8 mouse cellular contexts compared by ENCODE assay signal in the genomic region with DNA sequence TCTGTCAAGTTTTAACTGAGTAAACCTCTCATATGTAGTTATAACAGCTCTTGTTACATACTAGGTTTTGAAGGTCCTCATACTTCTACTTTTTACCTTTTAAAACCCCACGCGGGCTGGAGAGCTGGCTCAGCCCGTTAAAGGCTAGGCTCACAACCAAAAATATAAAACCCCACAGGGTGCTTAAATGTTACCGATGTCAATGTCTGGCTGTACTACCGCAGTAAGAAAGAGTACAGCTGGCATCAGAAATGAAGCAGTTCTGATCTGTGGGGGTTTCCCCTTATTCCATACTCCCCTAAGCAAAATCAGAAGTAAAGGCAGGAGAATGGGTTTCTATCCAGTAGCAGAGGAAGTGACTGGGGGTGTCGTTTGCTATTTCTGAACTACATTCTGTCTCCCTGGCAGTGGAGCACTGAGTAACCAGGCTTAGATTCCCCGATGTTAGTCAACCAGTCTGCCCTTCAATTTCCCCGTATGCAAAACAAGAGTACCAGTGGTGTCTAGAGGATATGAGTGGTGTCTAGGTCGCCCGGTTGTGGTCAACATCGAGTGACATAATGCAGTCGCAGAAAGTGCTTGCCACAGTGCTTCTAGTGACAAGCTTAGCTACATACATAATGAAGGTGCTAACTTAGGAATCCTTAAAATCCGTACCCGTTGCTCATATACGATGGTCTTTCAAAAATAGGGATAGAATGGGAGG. TPM values are rescaled to one million over a fixed set of nuclear protein-coding genes. Genes with fewer than 3 reads are reported as not detected.
DNase-seq lines count a peak whose midpoint lies in the region; ATAC-seq and TF ChIP-seq lines count a peak whose summit lies in the region.

No protein-coding gene starts in this region.

- H3K9ac ChIP-seq in heart, adult 2 months (ENCODE audit: low read depth, low read length), result peak overlapping the region; percentile 89
- H3K9ac ChIP-seq in lung, embryonic 15.5 days, result peak overlapping the region; percentile 84

- peak overlapping the region; percentile 85 for H3K27ac ChIP-seq in heart, adult 2 months
- H3K27ac ChIP-seq in kidney, adult 2 months (ENCODE audit: insufficient read depth, low read depth, low read length), result no peak overlapping the region
- H3K27ac ChIP-seq in lung, embryonic 15.5 days, result no peak overlapping the region
- peak overlapping the region; percentile 21; the same call in 1 of the 2 replicates for H3K27ac ChIP-seq in olfactory bulb, adult 2 months (ENCODE audit: insufficient read depth, low read depth, low read length)

- peak overlapping the region; percentile 97 for H3K4me3 ChIP-seq in heart, adult 2 months
- H3K4me3 ChIP-seq in kidney, adult 2 months (ENCODE audit: insufficient read depth, low read depth, low read length), result peak overlapping the region; percentile 95
- H3K4me3 ChIP-seq in lung, embryonic 15.5 days, result peak overlapping the region; percentile 95
- H3K4me3 ChIP-seq in olfactory bulb, adult 2 months (ENCODE audit: insufficient read depth, low read depth, low read length), result peak overlapping the region; percentile 98

- H3K4me2 ChIP-seq in lung, embryonic 15.5 days, result peak overlapping the region; percentile 97

- H3K36me3 ChIP-seq in heart, adult 2 months (ENCODE audit: control insufficient read depth, insufficient read depth, low read length), result peaks cover 18% of the 10 kb centered on the region
- no peaks in the 10 kb centered on the region for H3K36me3 ChIP-seq in kidney, adult 2 months (ENCODE audit: control insufficient read depth, insufficient read depth, low read length)
- no peaks in the 10 kb centered on the region for H3K36me3 ChIP-seq in lung, embryonic 15.5 days

- H3K79me2 ChIP-seq in heart, adult 2 months (replicated peaks; ENCODE audit: control insufficient read depth, insufficient read depth, low read length), result no peaks in the 10 kb centered on the region

- intact Hi-C loops in heart, postnatal 25 days (cut with DNase I), result loop anchor here (5.0 kb wide), 1 partner anchor 33 kb away; no protein-coding TSS in a partner anchor
- intact Hi-C loops in heart, adult 2 months (cut with DNase I), result loop anchor here (5.0 kb wide), 1 partner anchor 102 kb away; no protein-coding TSS in a partner anchor

- TF ChIP-seq CTCF in heart, adult 2 months (IDR thresholded peaks at IDR 0.05), result no peak
- TF ChIP-seq CTCF in kidney, adult 2 months (conservative IDR thresholded peaks at IDR 0.05; ENCODE audit: insufficient read depth, insufficient read length, low read depth, low read length), result no peak
- no peak for TF ChIP-seq CTCF in olfactory bulb, adult 2 months (IDR thresholded peaks at IDR 0.05; ENCODE audit: insufficient read depth, low read depth, low read length)

- 3% methylated on average over 15 of the region's 15 CpGs for WGBS in heart, adult 2 months
- WGBS in kidney, adult 2 months, result 5% methylated on average over 15 of the region's 15 CpGs
- WGBS in lung, embryonic 15.5 days, result 21% methylated on average over 15 of the region's 15 CpGs
- WGBS in olfactory bulb, adult 2 months, result 4% methylated on average over 15 of the region's 15 CpGs

- H3K27me3 ChIP-seq in heart, adult 2 months (ENCODE audit: control insufficient read depth, insufficient read depth, low read length), result no peaks in the 10 kb centered on the region
- H3K27me3 ChIP-seq in kidney, adult 2 months (replicated peaks; ENCODE audit: control insufficient read depth, insufficient read depth, low read length), result no peaks in the 10 kb centered on the region
- H3K27me3 ChIP-seq in lung, embryonic 15.5 days, result no peaks in the 10 kb centered on the region

- no peaks in the 10 kb centered on the region for H3K9me3 ChIP-seq in lung, embryonic 15.5 days

- peak; percentile 91 for DNase-seq in heart, adult 11 months
- no peak for DNase-seq in heart, postnatal 25 days (ENCODE audit: low spot score)
- DNase-seq in T-cell, adult 2 months (ENCODE audit: low spot score), result peak; percentile 72
- peak; percentile 39 to 40 for DNase-seq in heart, adult 2 months
- peak; percentile 43 for DNase-seq in kidney, adult 2 months
- DNase-seq in embryo, embryonic 9.5 days (ENCODE audit: extremely low spot score), result no peak

- TF ChIP-seq POLR2A in heart, adult 2 months (IDR thresholded peaks at IDR 0.05; ENCODE audit: insufficient read depth, low read depth, low read length), result no peak
- no peak for TF ChIP-seq POLR2A in kidney, adult 2 months (IDR thresholded peaks at IDR 0.05; ENCODE audit: low read depth, low read length)
- TF ChIP-seq POLR2A in olfactory bulb, adult 2 months (IDR thresholded peaks at IDR 0.05; ENCODE audit: insufficient read depth, low read depth, low read length), result no peak

- peaks cover 2% of the 10 kb centered on the region for H3K4me1 ChIP-seq in heart, adult 2 months (ENCODE audit: control insufficient read depth, insufficient read depth, low read length)
- peaks cover 3% of the 10 kb centered on the region; the same call in 1 of the 2 replicates for H3K4me1 ChIP-seq in kidney, adult 2 months (ENCODE audit: control insufficient read depth, insufficient read depth, low read length)
- peaks cover 37% of the 10 kb centered on the region for H3K4me1 ChIP-seq in lung, embryonic 15.5 days
- H3K4me1 ChIP-seq in olfactory bulb, adult 2 months (ENCODE audit: control insufficient read depth, insufficient read depth, low read length), result peaks cover 6% of the 10 kb centered on the region; the same call in 1 of the 2 replicates

- ATAC-seq in lung, embryonic 15.5 days (ENCODE audit: borderline replicate concordance, extremely low read depth, low FRiP score, low TSS enrichment), result no peak

- TF ChIP-seq EP300 in heart, adult 2 months (IDR thresholded peaks at IDR 0.05; ENCODE audit: insufficient read depth, low read depth, low read length), result no peak

RNA-seq across cellular contexts. Expression of a gene that starts 1.4 kb away (rescaled TPM):
- total RNA-seq in heart, postnatal 25 days (2021), result 10 to 100 TPM; 36.7 to 43.9 TPM
- total RNA-seq in heart, adult 2 months (2021), result 10 to 100 TPM; 34.8 to 39.7 TPM
- polyA plus RNA-seq in heart, adult 2 months (2012; rRNA removed), result 16.8 and 34.5 TPM in 2 replicates
- 28.6 and 30.5 TPM in 2 replicates for polyA plus RNA-seq in kidney, adult 2 months (2012; rRNA removed)
- 18.4 and 18.7 TPM in 2 replicates for polyA plus RNA-seq in lung, embryonic 15.5 days (2015; fragmentation: Nextera tagmentation; extraction: Ambion mirVana)
- polyA plus RNA-seq in olfactory bulb, adult 2 months (2012; ENCODE audit: insufficient read depth, insufficient read length, low replicate concordance, missing spikeins), result not detected in 2 replicates

RNA-seq across cellular contexts. Expression of a gene that starts 56.5 kb away (rescaled TPM):
- under 1 TPM; 0.45 to 0.47 TPM for total RNA-seq in heart, postnatal 25 days (2021)
- under 1 TPM; 0.47 to 0.57 TPM for total RNA-seq in heart, adult 2 months (2021)
- polyA plus RNA-seq in heart, adult 2 months (2012; rRNA removed), result 0.16 and 0.20 TPM in 2 replicates
- polyA plus RNA-seq in kidney, adult 2 months (2012; rRNA removed), result 36.1 and 39.0 TPM in 2 replicates
- 0.14 and 0.24 TPM in 2 replicates for polyA plus RNA-seq in lung, embryonic 15.5 days (2015; fragmentation: Nextera tagmentation; extraction: Ambion mirVana)
- not detected in 2 replicates for polyA plus RNA-seq in olfactory bulb, adult 2 months (2012; ENCODE audit: insufficient read depth, insufficient read length, low replicate concordance, missing spikeins)

Comparison
In these comparisons a context has a peak if more than half of its experiments do, and no peak if none do; other contexts are left out.
1. DNase-seq: peak in heart, adult 11 months (single experiment), T-cell, adult 2 months (single experiment), heart, adult 2 months (2 of 2) and kidney, adult 2 months (single experiment); none in heart, postnatal 25 days (single experiment) and embryo, embryonic 9.5 days (single experiment).
2. H3K27ac ChIP-seq: peak in heart, adult 2 months (single experiment) and olfactory bulb, adult 2 months (single experiment); none in kidney, adult 2 months (single experiment) and lung, embryonic 15.5 days (single experiment).
3. RNA of a gene that starts 56.5 kb away (polyA plus RNA-seq): 36.1 to 39.0 TPM in kidney, adult 2 months; 0.16 to 0.20 TPM in heart, adult 2 months, 0.14 to 0.24 TPM in lung, embryonic 15.5 days and not detected in olfactory bulb, adult 2 months; every median in the first group is over 10 times any median in the second.
4. Peak in every context shown above with its lines, with median percentiles within 50 percentile points of each other: H3K4me3 ChIP-seq.